Comparison of ENCODE assay signal across 41 mouse cellular contexts in the genomic region with DNA sequence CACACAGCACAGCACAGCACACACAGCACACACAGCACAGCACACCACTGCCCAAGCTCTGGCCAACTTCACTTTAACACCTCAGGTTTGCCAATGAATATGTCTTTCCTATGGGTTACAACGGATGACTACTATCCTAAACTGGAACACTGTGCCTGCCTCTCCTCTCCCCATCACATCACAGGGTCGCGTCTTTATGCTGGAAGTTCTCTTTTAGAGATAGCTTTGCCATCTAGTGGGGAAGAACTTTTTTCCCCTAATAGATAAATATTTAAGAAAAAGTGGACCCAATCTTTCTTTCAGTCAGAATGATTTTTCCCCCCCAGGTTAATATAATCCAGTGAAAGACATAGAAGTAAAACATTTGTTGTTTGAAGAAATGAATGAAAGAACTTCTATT. TPM values are rescaled to one million over a fixed set of nuclear protein-coding genes. Genes with fewer than 3 reads are reported as not detected.
"Had no signal": no experiment of that assay in that cellular context is flagged by ENCODE, and none has a peak within 500 bp of the region (broad histone marks: within the 10 kb centered on the region; RNA-seq: fewer than 3 reads in every experiment).

No protein-coding gene starts in this region.

- H3K4me1 ChIP-seq: heart, embryonic 10.5 days; heart, embryonic 12.5 days; hindbrain, embryonic 12.5 days; intestine, embryonic 15.5 days; limb, embryonic 13.5 days; limb, embryonic 15.5 days had no signal

- H3K27me3 ChIP-seq: intestine, embryonic 15.5 days; limb, embryonic 13.5 days had no signal

- H3K4me3 ChIP-seq: gastrocnemius, adult 2 months; heart, embryonic 10.5 days; heart, embryonic 12.5 days; hindbrain, embryonic 10.5 days; hindbrain, embryonic 12.5 days; intestine, embryonic 15.5 days; limb, embryonic 13.5 days; limb, embryonic 15.5 days had no signal

- H3K9ac ChIP-seq: heart, embryonic 12.5 days; hindbrain, embryonic 12.5 days; hindbrain, embryonic 14.5 days; intestine, embryonic 15.5 days; limb, embryonic 13.5 days; limb, embryonic 15.5 days had no signal

- H3K36me3 ChIP-seq: heart, embryonic 10.5 days; heart, embryonic 12.5 days; hindbrain, embryonic 10.5 days; hindbrain, embryonic 12.5 days; intestine, embryonic 15.5 days; limb, embryonic 13.5 days; limb, embryonic 15.5 days had no signal

- ATAC-seq: hindbrain, embryonic 16.5 days; inflammation-experienced regulatory T-cells, adult 6 months; intestine, embryonic 15.5 days had no signal

- H3K4me2 ChIP-seq: heart, embryonic 12.5 days; hindbrain, embryonic 12.5 days; intestine, embryonic 15.5 days; limb, embryonic 13.5 days; limb, embryonic 15.5 days had no signal

- H3K9me3 ChIP-seq: heart, embryonic 10.5 days; intestine, embryonic 15.5 days; limb, embryonic 13.5 days; limb, embryonic 15.5 days had no signal

- H3K27ac ChIP-seq: gastrocnemius, adult 2 months; heart, embryonic 10.5 days; hindbrain, embryonic 10.5 days; hindbrain, embryonic 12.5 days; hindbrain, embryonic 14.5 days; intestine, embryonic 15.5 days; limb, embryonic 13.5 days; limb, embryonic 15.5 days had no signal

- DNase-seq: gastrocnemius, adult 2 months; gastrocnemius, postnatal 10 days; gastrocnemius, postnatal 25 days; heart, adult 18-20 months; heart, postnatal 10 days; heart, postnatal 4 days; kidney, adult 11 months; kidney, adult 2 months; kidney, adult 9 months; kidney, postnatal 14 days; kidney, postnatal 36 days; layer of hippocampus, adult 9-11 months; layer of hippocampus, postnatal 36 days; left cerebral cortex, postnatal 4 days had no signal

RNA-seq across cellular contexts. Expression of gene Mepe, which starts 7.2 kb away (rescaled TPM):
- total RNA-seq: gastrocnemius, adult 2 months; gastrocnemius, postnatal 25 days; gastrocnemius, postnatal 4 days; granulocyte monocyte progenitor cell, adult 5-6 weeks; heart, adult 18-20 months; heart, adult 8-10 months; heart, postnatal 10 days; heart, postnatal 25 days; heart, postnatal 4 days; layer of hippocampus, adult 8-10 months; layer of hippocampus, postnatal 14 days; layer of hippocampus, postnatal 36 days; left cerebral cortex, adult 18-20 months; left cerebral cortex, adult 8-10 months; left cerebral cortex, postnatal 10 days; left cerebral cortex, postnatal 25 days; left cerebral cortex, postnatal 4 days; liver, adult 2 months had no signal
- polyA plus RNA-seq: frontal cortex, adult 2 months; heart, embryonic 10.5 days; heart, embryonic 12.5 days; heart, embryonic 14.5 days; heart, embryonic 16.5 days; hindbrain, embryonic 10.5 days; hindbrain, embryonic 12.5 days; hindbrain, embryonic 14.5 days; hindbrain, embryonic 16.5 days; inflammation-experienced regulatory T-cells, adult 6 months; intestine, embryonic 15.5 days; kidney, adult 2 months; kidney, embryonic 16.5 days; large intestine, adult 2 months; limb, embryonic 11.5 days; limb, embryonic 13.5 days; liver, adult 2 months had no signal

RNA-seq across cellular contexts. Expression of gene Ibsp, which starts 33.3 kb away (rescaled TPM):
- total RNA-seq: gastrocnemius, adult 2 months; gastrocnemius, postnatal 25 days; gastrocnemius, postnatal 4 days; heart, adult 18-20 months; heart, adult 8-10 months; heart, postnatal 10 days; heart, postnatal 25 days; heart, postnatal 4 days; liver, adult 2 months had no signal
- polyA plus RNA-seq: heart, embryonic 10.5 days; heart, embryonic 12.5 days; heart, embryonic 14.5 days; hindbrain, embryonic 12.5 days; hindbrain, embryonic 14.5 days; inflammation-experienced regulatory T-cells, adult 6 months; intestine, embryonic 15.5 days; kidney, adult 2 months; limb, embryonic 11.5 days; liver, adult 2 months had no signal
